Mouse (Mus musculus) monocyte, adult 5-6 weeks (primary cell): ENCODE measurements at regions not wholly inside any gene's neighbourhood (a gene's known extent, or its start where the extent isn't known, plus 50 kb on each side); places are given as distances from the start of the nearest gene placed in this dataset.

Source experiments
- ATAC-seq: fragments of 153-309, 156-312 bp; replicated peaks from 2 replicates; pipeline ENCODE4 v1.8.0; 2017; ENCODE audit warnings: mild to moderate bottlenecking; ENCODE audit not compliant: low TSS enrichment, insufficient number of reproducible peaks, severe bottlenecking, poor library complexity, low FRiP score

DNA sequence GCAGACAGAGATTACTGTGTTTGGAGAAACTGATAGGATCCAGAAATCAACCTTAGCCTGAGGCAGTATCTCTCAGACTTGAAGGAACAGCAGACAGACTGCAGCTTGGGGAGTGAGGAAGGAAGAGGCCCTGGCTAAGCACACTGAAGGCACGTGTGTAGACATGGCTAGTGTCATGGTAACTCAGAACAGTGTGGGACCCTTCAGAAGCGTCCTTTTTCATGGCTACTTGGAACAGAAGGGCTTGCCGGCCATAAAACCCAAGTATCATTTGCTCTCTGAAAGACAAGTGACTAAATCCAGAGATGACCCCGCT, 60.7 kb upstream of the Egln3 start:
- no peak for ATAC-seq

DNA sequence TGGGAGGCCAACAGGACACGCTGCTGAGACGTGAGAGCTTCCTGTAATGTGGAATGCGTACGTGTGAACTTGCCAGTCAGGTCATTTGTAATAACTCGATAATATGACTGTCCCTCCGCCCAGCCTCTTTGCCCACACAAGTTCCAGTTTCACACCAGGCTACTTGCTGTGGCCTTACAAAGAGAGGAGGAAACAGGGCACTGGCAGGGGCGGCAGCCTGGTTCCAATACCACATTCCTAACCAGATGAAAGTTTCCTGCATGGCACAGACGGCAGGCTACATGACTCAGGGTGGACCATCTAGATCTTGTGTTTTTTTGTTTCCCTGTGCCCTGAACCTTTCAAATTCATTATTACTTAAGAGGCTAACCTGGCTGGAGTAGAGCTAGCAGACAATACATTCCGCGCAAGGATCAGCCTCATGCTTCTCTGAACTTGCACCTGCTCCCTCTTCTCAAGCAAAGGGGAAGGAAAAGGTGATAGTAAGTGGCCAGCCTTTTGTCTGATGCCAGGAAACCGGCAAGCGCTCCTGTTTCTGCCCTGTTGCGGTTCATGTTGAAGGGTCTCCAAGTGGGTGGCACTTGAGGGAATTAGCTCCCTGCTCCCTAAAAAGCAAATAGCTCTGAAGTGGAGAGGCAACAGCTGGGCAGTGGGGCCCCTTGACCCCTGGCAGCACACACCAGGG, 60.2 kb upstream of the Egln3 start:
- ATAC-seq = no peak

DNA sequence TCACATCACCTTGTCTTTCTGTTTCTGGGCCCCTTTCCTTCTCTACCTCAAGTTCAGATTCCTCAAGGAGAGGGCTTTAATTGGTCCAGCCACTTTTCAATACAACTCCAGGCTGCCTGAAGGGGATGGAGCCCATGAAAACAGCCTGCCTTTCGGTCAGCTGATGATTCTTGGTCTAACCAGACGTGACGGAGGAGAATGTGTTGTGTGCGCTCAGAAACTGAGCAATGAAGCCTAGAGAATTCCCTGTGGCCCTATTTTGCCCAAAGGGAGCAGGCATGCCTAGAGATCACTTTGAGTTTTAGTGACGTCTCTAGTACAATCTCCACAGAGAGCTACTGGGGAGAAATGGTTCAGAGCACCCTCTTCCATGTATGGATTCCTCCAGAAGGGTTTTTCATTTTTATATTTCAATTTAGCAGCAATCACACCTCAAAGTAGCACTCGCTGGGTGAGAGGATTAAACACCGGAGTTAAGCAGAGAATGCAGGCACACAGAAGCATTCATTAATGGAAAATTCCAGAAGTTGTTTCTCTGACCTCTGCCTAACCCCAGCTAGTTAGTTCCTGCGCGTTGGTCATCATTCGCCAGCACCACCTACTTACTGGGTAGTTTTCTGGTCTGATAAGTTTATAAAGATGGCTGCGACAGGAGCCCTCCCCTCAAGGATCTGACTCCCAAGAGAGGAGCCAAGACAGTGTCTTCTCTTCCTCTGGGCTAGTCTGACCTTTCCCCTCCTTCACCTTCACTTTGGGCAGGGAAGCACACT, 58.8 kb upstream of the Egln3 start:
- ATAC-seq = no peak

DNA sequence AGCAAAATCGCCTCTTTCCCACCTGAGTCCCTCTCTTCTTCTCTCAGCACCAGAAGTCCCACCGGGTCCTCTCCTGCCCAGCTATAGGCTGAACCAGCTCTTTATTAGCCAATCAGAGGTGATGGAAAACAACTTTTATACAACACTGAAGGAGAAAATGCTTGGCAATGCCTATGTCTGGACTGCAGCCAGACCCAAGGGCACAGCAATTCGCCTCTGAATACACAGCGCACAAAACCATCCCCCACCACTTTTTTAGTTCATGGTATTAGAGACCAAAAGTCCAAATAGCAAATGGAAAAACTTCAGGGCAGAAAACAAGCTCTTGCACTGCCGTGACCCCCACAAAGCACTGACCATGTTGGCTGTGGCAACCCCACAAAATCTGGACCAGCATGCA, 57.8 kb upstream of the Egln3 start:
- no peak for ATAC-seq

DNA sequence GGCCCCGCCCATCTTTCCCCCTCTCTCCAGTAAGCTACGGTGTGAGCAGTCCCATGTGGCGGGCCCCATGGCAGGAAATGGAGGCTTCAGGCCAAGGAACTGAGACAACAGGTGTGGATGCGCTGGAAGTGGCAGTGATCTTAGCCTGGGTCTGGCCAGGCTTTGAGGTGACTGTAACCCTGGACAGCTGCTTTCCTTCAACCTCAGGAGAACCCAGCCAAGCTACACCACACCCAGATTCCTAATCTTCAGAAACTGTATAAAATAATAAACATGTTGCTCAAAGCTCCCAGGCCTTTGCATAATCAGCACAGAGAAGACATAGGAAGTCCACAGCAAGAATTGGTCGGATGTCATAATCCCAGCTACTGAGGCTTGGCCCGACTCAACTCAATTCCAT, 56.8 kb upstream of the Egln3 start:
- ATAC-seq = no peak

DNA sequence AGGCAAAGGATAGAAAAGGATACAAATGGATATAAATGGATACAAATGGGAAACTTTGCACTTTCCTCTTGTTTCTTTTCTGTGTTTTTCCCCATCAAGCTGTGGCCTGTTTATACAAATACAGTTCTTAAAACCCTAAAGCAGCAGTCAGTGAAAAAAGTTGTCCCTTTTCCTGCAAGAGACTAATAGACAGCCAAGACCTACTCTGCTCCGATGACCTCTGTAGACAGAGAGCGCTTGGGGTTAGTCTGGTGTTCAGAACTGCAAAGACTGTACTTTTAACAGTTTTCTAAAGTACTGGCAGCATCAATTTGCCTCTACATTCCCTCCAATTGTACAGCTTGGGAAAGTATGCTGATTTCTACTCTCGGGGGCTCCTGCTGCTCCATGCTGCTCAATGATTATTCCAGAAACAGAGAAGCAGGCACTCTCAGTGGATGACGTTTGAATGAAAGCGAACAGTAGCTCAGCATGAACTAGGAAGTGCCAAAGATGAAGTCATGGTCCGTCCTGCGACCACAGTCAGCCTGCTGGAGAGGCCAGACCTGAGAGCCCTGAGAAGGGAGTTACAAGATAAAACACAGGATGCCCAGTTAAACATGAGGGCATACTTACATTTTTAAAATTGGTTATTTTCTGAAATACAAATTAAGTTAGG, 54.2 kb upstream of the Egln3 start:
- ATAC-seq = no peak

DNA sequence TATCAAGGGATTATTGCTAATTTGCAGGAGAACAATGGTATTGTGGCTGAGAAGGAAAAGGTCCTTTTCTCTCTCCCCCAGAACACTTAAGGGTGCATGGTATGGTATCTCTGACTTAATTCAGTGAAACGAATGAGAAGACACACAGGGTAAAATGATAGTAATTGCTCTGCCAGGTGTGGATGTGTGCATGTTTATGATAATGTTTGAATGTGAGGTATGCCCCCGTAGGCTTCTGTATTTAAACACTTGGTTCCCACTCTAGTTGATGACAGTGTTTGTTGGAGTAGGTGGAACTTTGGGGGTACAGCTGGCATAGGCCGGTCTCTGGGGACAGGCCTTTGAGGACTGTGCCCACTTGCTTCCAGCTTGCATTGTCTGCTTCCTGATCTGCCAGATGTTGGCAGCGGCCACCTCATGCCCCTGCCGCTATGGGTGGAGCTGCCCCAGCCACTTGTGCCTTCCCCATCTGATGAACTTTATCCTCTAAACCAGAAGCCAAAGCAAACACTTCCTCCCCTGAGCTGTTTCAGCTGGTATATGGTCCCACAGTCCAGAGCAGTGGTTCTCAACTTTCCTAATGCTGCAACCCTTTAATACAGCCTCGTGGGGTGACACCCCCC, 53.0 kb upstream of the Egln3 start:
- ATAC-seq = peak; percentile 61
